Mouse (Mus musculus) A20 (cell line): Measurements from ENCODE around the gene Tmem151b.

Source experiments
- DNase-seq: peaks from one replicate; pipeline ENCODE4 v3.0.0-alpha.2; 2011; ENCODE audit warnings: low read depth, low spot score

Tmem151b gene

GRCm38 (mm10) chr17:45564531-45565084, 15.1 kb upstream of the Tmem151b start:
- DNase-seq, result peak; percentile 58

GRCm38 (mm10) chr17:45563655-45564530, 14.4 kb upstream of the Tmem151b start, which contains the start of gene Slc35b2:
Gene Slc35b2, plus strand, starts transcription at chr17:45563874.
- DNase-seq, result peak; percentile 91

- peak; percentile 77 for DNase-seq
Observed at GRCm38 (mm10) chr17:45563216-45563615, 13.7 kb upstream of the Tmem151b start.

- no peak for DNase-seq
Observed at GRCm38 (mm10) chr17:45559732-45560525, 10.5 kb upstream of the Tmem151b start.

GRCm38 (mm10) chr17:45557998-45558862, 8.8 kb upstream of the Tmem151b start:
- DNase-seq, result peak; percentile 88

- DNase-seq, result peak; percentile 86
Observed at GRCm38 (mm10) chr17:45557246-45557824, 7.9 kb upstream of the Tmem151b start.

GRCm38 (mm10) chr17:45556514-45557245, 7.2 kb upstream of the Tmem151b start:
- peak; percentile 84 for DNase-seq

- DNase-seq, result peak; percentile 73
Observed at GRCm38 (mm10) chr17:45556107-45556489, 6.6 kb upstream of the Tmem151b start.

GRCm38 (mm10) chr17:45555452-45556106, 6.1 kb upstream of the Tmem151b start, which contains the start of gene Nfkbie:
Gene Nfkbie, plus strand, starts transcription at chr17:45555703.
- DNase-seq, result peak; percentile 96

- DNase-seq, result peak; percentile 51
Observed at GRCm38 (mm10) chr17:45554420-45554819, 4.9 kb upstream of the Tmem151b start.

- DNase-seq, result no peak
Observed at GRCm38 (mm10) chr17:45553065-45553464, 3.6 kb upstream of the Tmem151b start.

GRCm38 (mm10) chr17:45551816-45552451, 2.5 kb upstream of the Tmem151b start:
- peak; percentile 82 for DNase-seq

GRCm38 (mm10) chr17:45551249-45551796, 1.8 kb upstream of the Tmem151b start:
- DNase-seq, result no peak

- no peak for DNase-seq
Observed at GRCm38 (mm10) chr17:45550253-45550652, 776 bp upstream of the Tmem151b start.

- DNase-seq, result no peak
Observed at GRCm38 (mm10) chr17:45548541-45549512, 650 bp downstream of the Tmem151b start.

GRCm38 (mm10) chr17:45547461-45548190, 1.9 kb downstream of the Tmem151b start:
- DNase-seq, result no peak

GRCm38 (mm10) chr17:45546941-45547340, 2.5 kb downstream of the Tmem151b start:
- no peak for DNase-seq
